Mouse (Mus musculus): ENCODE results near the gene Mapk6.

DNA sequence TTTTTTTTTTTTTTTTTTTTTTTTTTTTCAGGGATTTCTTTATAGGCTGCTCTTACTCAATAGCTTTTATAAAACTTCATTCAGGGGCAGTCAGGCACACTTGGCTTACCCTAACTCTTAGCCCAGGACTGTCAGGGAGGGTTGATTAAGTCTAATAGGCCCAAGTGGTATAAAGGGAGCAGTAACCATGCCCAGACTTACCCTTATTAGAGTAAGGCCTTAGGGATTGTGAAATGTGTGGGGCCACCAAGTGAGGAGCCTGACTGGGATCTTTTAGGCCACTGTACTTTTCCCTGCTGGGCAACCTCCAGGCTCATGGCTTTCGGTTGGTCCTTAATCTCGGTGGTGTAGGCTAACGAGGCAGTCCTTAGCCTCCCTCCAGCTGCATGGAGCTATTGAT lies 61.2 kb downstream of the Mapk6 start:
- no peak for TF ChIP-seq CTCF (IDR thresholded peaks at IDR 0.05; ENCODE audit: low read depth)
- TF ChIP-seq EP300 (IDR thresholded peaks at IDR 0.05; ENCODE audit: low read depth) = no peak

All from heart, postnatal 0 days (tissue).